Mouse (Mus musculus) cortical plate, adult 2 months (tissue): ENCODE measurements around the gene Zfp870.

ENCODE experiments used
- CTCF ChIP-seq: fragments of 200-500 bp; IDR thresholded peaks from 2 replicates; pipeline ENCODE4 v1.5.1; 2011; ENCODE audit warnings: mild to moderate bottlenecking, control low read depth, low read length; ENCODE audit not compliant: insufficient read depth; ENCODE audit errors: extremely low read depth
- POLR2A ChIP-seq: fragments of 200-500 bp; IDR thresholded peaks from 2 replicates; pipeline ENCODE4 v1.6.1; 2011; ENCODE audit warnings: mild to moderate bottlenecking, low read length, control low read depth; ENCODE audit not compliant: insufficient read depth; ENCODE audit errors: extremely low read depth

GRCm38 (mm10) chr17:32841388-32841787 lies 50.1 kb downstream of the Zfp870 start:
- no peak for TF ChIP-seq POLR2A
- no peak for TF ChIP-seq CTCF
